Mouse (Mus musculus): ENCODE results near the gene Arxes2.
"Not testable (repeated sequence)": the region's sequence is repeated elsewhere in the genome, so short reads cannot be mapped to it uniquely, and the experiment has no call there.

The Arxes2 gene

DNA sequence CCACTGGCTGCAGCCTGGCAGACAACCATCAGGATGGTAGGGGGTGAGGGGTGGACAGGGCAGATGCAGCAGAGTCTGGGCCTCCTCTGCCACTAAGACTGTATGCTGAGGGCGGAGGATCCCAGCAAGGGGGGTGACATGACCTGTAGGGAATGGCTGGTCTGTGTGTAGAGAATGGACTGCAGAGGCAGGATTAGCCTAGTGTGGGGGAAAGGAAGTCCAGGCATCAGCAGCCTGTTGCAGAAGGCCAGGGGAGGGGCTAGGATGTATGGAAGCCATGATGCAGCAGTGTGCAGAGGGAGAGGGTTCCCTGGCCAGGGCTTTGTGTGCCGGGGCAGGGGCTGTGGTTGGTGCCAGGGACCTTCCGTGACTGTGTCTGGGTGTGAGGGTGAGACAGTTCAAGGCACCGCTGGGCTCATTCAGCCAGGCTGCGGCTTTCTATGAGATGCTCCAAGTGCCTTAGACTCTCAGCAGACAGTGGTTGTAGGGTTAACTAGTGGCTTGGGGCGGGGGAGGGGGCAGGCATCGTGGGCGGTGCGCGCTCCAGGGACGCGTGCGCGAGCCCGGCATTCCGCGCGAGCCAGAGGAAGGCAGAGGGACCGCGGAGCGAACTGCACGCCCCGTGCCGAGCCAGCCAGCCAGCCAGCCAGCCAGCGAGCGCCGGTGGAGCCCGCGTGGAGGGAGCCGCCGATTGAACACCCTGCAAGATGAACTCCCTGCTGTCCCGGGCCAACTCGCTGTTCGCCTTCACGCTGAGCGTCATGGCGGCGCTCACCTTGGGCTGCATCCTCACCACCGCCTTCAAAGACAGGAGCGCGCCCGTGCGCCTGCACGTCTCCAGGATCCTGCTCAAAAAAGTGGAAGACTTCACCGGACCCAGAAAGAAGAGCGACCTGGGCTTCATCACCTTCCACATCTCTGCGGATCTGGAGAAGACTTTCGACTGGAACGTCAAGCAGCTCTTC, 39.5 kb downstream of the Arxes2 start, which contains the start of gene Arxes1:
TSS of gene Arxes1 (plus strand) at position 569 of the 965 bp plus-strand sequence.
- DNase-seq (ENCODE audit: low read depth, low spot score): not testable (repeated sequence)

DNA sequence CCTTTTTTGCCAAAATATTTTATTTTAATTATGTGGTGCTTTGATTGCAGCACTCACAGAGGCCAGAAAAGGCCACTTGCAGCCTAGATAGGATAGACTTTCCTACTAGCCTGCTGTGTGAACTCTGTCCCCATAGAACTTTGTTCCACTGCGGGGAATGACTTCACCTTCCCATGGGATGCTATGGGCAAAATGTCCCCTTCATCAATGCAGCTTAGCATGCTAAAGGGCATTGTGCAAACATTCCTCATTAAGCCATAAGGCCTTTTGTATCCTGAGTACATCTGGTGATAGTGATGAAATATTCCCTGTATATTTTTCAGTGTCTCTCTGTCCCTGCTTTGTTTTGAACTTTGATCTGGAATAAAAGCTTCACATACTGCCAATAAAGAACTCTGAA, 50.1 kb downstream of the Arxes2 start:
- no peak for DNase-seq (ENCODE audit: low read depth, low spot score)
